Mouse (Mus musculus) hindbrain, embryonic 14.5 days (tissue): ENCODE results near the gene G3bp2. TPM values are rescaled to one million over a fixed set of nuclear protein-coding genes. Genes with fewer than 3 reads are reported as not detected.

Source experiments
- ATAC-seq: fragments of 200-750 bp; cut with Nextera tagmentation; 2 replicates; pipeline ENCODE4 v1.8.0; 2017; ENCODE audit warnings: moderate number of reproducible peaks, mild to moderate bottlenecking, moderate TSS enrichment, moderate library complexity; ENCODE audit not compliant: low FRiP score
- DNase-seq: peaks from one replicate; pipeline ENCODE4 v3.0.0-alpha.2; 2015; ENCODE audit warnings: low spot score
- H3K27ac ChIP-seq: fragments of 300-500 bp; sonication (generic); 2 replicates; pipeline ENCODE4 v1.5.1; 2014; ENCODE audit warnings: mild to moderate bottlenecking, moderate library complexity
- H3K27me3 ChIP-seq: fragments of 300-500 bp; sonication (generic); 2 replicates; pipeline ENCODE4 v1.6.1; 2014; ENCODE audit warnings: mild to moderate bottlenecking, low read length, mixed read lengths; ENCODE audit not compliant: control insufficient read depth, insufficient read depth
- H3K36me3 ChIP-seq: fragments of 300-500 bp; sonication (generic); replicated peaks from 2 replicates; pipeline ENCODE4 v1.6.1; 2014; ENCODE audit not compliant: control insufficient read depth, insufficient read depth
- H3K4me1 ChIP-seq: fragments of 300-500 bp; sonication (generic); replicated peaks from 2 replicates; pipeline ENCODE4 v1.6.1; 2014; ENCODE audit warnings: antibody characterized with exemption, low read length, mixed read lengths; ENCODE audit not compliant: control insufficient read depth, insufficient read depth
- H3K4me2 ChIP-seq: fragments of 300-500 bp; sonication (generic); replicated peaks from 2 replicates; pipeline ENCODE4 v1.6.1; 2014; ENCODE audit warnings: mild to moderate bottlenecking, moderate library complexity
- H3K4me3 ChIP-seq: fragments of 300-500 bp; sonication (generic); replicated peaks from 2 replicates; pipeline ENCODE4 v1.5.1; 2014; ENCODE audit warnings: mild to moderate bottlenecking, low read length
- H3K9ac ChIP-seq: fragments of 300-500 bp; sonication (generic); 2 replicates; pipeline ENCODE4 v1.6.1; 2014
- H3K9me3 ChIP-seq: fragments of 300-500 bp; sonication (generic); 2 replicates; pipeline ENCODE4 v1.6.1; 2016; ENCODE audit warnings: low read length; ENCODE audit not compliant: control insufficient read depth
- WGBS: fragments of 180-500 bp; shearing (Covaris S2); extraction: QIAGEN DNeasy Blood & Tissue Kit; methylation state at CpG from one replicate; pipeline ENCODE4 v1.1.7; 2014; 5-methylcytosine and 5-hydroxymethylcytosine counted together
- polyA plus RNA-seq: library from polyadenylated mRNA; unstranded; fragments of >200 nt; fragmentation: Nextera tagmentation; extraction: Ambion mirVana; gene quantifications from 2 replicates; pipeline ENCODE4 v1.2.1, GENCODE M21; 2014

G3bp2 gene
- polyA plus RNA-seq, 1 experiment from 2014 or later = 377 TPM

GRCm38 (mm10) chr5:92009827-92010226 is 73.7 kb downstream of the G3bp2 start:
- WGBS = 58% methylated on average over 2 of the region's 2 CpGs
- Histone ChIP-seq H3K36me3 (no peaks in the 10 kb centered on the region), H3K9me3 (no peaks in the 10 kb centered on the region), H3K4me3 (no peak overlapping the region), H3K27ac (no peak overlapping the region), H3K9ac (no peak overlapping the region), H3K27me3 (no peaks in the 10 kb centered on the region), H3K4me1 (no peaks in the 10 kb centered on the region), H3K4me2 (no peak overlapping the region)
- DNase-seq (no peak), ATAC-seq (no peak)

- Histone ChIP-seq H3K4me2 (no peak overlapping the region), H3K9ac (no peak overlapping the region)
- 83% methylated on average over 2 of the region's 2 CpGs for WGBS
Measured at GRCm38 (mm10) chr5:92003011-92003410, 80.5 kb downstream of the G3bp2 start.

More at GRCm38 (mm10) chr5:92003011-92003410, 80.5 kb downstream of the G3bp2 start:
- no peak; the same call in 1 of the 2 replicates for ATAC-seq
- Histone ChIP-seq H3K9me3 (no peaks in the 10 kb centered on the region), H3K36me3 (no peaks in the 10 kb centered on the region), H3K4me1 (no peaks in the 10 kb centered on the region), H3K27ac (no peak overlapping the region), H3K27me3 (no peaks in the 10 kb centered on the region), H3K4me3 (no peak overlapping the region)
- DNase-seq = peak; percentile 66

Other genes with a start within 250 kb of the G3bp2 start
- gene Rchy1, start 120.7 kb downstream of the G3bp2 start, polyA plus RNA-seq = 55.3 and 64.3 TPM in 2 replicates
- gene Odaph, start 96.2 kb downstream of the G3bp2 start, polyA plus RNA-seq = 0.38 TPM in 1 of 2 replicates, not detected in the other
- gene Cdkl2, start 39.8 kb downstream of the G3bp2 start, polyA plus RNA-seq = 13.5 and 18.9 TPM in 2 replicates
- 27.4 and 30.9 TPM in 2 replicates for gene Uso1, start 54.2 kb upstream of the G3bp2 start, polyA plus RNA-seq
- not detected in 2 replicates for gene U90926, start 131.7 kb upstream of the G3bp2 start, polyA plus RNA-seq
- 0.34 and 0.84 TPM in 2 replicates for gene Ppef2, start 172.6 kb upstream of the G3bp2 start, polyA plus RNA-seq
- 22.1 and 25.1 TPM in 2 replicates for gene Naaa, start 194.5 kb upstream of the G3bp2 start, polyA plus RNA-seq
- 28.5 and 29.3 TPM in 2 replicates for gene Sdad1, start 226.8 kb upstream of the G3bp2 start, polyA plus RNA-seq
- gene Cxcl9, start 244.4 kb upstream of the G3bp2 start, polyA plus RNA-seq = not detected in 2 replicates
- 6.0 and 9.3 TPM in 2 replicates for gene Art3, start 248.1 kb upstream of the G3bp2 start, polyA plus RNA-seq